Mouse (Mus musculus) megakaryocyte-erythroid progenitor cell, adult 5-6 weeks (primary cell): ENCODE results near the gene 4930502E18Rik. TPM values are rescaled to one million over a fixed set of nuclear protein-coding genes. Genes with fewer than 3 reads are reported as not detected.
"Not testable (repeated sequence)": the region's sequence is repeated elsewhere in the genome, so short reads cannot be mapped to it uniquely, and the experiment has no call there.

ENCODE experiments used
- ATAC-seq: replicated peaks from 2 replicates; pipeline ENCODE4 v1.8.0; 2016; ENCODE audit warnings: mild to moderate bottlenecking, inconsistent platforms; ENCODE audit not compliant: severe bottlenecking, poor library complexity, low FRiP score, low TSS enrichment
- total RNA-seq, 2 experiments: library from RNA; stranded (forward) in 1 of 2; stranded (reverse) in 1 of 2; fragments of 200-1000, 215-1000 nt in 1 of 2; fragments of >200 nt in 1 of 2; fragmentation: Nextera tagmentation in 1 of 2; gene quantifications; 2 replicates each; pipeline ENCODE4 v1.2.3; 2014 to 2017

The 4930502E18Rik gene
- total RNA-seq (2014; fragmentation: Nextera tagmentation) (not detected in 2 replicates), total RNA-seq (2017) (not detected in 2 replicates)

DNA sequence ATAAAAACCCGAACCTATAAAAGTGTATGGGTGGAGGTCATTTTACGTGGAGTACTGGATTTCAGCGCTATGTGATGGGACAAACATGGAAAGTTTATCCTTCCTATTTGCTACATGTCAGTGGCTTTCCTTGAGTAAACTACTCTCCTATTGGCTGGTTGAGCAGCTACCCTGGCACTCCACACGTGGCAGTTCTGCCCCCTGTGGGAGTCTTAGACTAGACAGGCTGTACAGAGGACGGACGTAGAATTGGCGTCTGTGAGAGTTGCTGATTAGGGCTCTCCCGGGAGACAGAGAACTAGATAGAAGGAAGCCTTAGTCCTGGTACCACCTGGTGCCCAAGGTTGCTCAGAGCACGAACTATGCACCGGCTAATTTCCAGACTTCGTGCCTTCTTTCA is at the start of gene 4930502E18Rik:
Gene 4930502E18Rik (plus strand): TSS at position 231 of the 400 bp plus-strand sequence.
- no peak for ATAC-seq

DNA sequence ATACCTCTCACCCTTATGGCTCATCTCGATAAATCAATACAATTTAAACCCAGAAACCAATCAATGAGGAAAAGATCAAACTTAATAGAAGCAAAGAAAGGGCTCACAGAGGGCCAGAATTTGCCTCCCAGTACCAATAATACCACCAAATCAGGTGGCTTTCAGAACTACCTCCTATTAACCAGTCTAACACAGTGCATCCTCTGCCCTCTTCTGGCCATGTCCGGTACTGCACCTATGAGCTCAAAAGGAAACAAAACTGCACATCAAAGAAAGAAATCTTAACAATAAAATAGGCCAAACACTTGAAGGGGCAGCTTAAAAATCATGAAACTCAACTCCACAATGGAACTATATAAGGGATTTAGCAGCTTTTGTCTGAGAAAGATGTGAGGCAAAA is 47.7 kb upstream of the 4930502E18Rik start:
- 0 out of 2 replicates have a peak, but pooled peaks have one; percentile 52 for ATAC-seq

DNA sequence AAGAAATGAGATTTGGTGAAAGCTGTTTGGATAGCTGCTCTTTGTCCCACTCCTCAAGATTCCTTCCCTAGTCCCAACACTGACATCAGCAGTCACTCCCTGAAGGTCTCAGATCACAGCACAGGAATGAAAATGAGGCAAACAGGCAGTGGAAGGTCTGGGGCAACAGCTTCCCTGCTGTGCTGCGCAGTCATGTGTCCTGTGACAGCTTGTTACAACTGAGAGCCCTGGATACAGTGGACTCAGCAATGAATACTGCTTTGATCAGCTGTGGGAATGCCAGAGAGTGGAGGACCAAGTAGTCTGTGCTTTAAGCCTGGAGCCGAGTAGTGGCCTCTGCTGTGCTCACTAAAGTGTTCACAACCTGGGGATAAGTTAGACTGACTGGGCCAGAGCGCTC is 42.0 kb upstream of the 4930502E18Rik start:
- ATAC-seq, result not testable (repeated sequence)

DNA sequence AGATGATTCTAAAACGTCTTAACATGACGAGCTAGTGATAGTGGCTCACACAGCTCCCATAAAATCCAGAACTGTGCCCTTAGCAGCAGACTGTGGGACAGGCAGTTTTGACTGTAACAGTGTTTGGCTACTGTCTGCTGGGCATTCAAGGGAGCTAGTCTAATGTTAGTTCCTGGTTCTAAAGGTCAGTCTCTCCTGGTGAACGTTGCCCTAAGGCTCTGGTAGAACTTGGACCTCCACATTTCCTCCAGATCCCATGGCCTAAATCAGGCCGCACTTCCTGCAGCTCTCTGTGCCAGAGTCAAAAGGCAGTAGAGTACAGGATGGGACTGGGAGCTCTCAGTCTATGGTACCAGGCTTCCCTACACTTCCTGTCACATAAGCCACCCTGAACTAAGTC is 40.0 kb upstream of the 4930502E18Rik start:
- not testable (repeated sequence) for ATAC-seq

DNA sequence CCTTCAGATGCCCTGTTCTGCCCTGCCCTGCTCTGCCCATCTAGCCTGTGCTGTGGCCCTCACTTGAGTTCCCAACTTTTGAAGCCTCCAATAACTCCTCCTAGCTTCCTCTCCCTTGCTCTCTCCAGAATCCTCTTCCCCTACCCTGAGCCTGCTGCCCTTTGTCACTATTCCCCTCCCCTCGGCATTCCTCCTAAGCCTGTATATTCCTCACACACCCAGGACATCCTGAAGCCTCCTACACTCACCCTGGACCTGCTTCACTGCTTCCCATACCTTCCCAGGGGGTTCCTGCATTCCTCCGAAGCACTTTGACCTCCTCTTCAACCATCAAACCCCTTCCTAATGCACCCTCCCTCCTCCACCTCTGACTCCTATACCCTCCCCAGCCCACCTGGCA is 32.6 kb upstream of the 4930502E18Rik start:
- no peak for ATAC-seq

DNA sequence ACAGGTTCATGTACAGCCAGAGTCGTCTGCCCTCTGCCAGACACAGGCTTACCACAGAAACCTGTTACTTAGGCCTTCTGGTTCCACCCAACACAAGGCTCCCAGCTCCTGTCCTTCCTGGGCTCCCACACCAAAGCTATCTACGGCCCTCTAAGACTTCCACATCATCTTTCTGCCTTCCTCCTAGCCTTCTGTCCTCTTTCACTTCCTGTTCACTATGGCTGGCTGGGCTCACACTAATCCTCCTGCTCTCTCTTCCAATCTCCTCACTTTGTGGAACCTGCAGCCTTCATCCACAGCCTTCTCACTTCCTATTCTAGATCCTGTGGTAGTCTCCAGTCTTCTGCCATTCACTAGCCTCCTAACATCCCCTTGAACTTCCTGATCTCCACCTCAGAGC is 31.5 kb upstream of the 4930502E18Rik start:
- no peak for ATAC-seq

DNA sequence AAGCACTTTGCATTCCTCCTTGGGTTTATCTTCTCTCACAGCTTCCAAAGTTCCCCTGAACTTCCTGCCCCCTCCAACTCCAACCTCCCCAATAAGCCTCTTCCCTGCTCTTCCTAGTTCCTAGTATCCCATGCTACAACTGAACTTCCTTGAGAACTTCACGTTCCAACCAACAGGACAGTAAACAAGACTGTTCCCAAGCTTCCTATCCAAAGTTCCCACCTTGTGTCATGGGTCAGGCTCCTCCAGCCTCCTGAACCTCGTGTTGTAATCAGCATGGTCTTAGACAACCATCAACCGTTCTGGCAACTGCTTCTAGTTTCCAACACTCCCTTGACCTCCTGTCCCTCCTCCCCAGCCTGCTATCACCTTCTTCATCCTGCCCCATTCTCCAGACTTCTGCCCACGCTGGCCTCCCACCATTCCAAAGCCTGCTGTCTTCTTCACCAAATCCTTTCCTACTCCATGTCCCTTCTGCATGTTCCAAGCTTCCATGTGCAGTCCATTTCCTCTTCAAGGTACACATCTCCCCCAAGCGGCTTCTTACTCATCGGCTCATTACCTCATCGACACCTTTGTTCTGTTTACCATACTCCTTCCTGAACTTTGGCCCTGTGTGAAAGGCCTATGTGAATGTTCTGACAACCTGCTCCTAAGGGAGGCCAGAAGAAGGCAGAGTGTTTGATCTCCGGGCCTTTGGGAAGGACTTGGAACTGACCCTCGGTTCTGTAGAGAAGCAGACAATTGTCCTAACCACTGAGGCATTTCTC is 30.4 kb upstream of the 4930502E18Rik start:
- ATAC-seq, result no peak

DNA sequence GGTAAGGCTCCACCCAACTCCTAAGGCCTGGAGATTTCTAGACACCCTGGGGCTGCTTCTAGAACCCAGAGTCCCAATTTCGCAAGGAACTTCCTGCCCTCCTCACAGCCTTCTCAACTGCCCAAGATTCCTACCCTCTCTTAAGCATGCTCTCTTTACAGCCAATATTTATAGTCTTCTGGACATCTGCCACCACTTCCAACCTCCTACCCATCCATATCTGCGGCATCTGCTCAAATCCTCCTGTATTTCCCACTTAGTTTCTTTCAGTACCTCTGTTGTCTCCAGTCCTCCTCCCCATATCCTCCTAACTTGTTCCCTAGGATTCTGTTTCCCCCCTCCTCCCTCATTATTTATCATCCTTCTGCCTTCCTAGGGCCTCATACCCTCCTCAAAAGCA is 25.4 kb upstream of the 4930502E18Rik start:
- no peak for ATAC-seq

DNA sequence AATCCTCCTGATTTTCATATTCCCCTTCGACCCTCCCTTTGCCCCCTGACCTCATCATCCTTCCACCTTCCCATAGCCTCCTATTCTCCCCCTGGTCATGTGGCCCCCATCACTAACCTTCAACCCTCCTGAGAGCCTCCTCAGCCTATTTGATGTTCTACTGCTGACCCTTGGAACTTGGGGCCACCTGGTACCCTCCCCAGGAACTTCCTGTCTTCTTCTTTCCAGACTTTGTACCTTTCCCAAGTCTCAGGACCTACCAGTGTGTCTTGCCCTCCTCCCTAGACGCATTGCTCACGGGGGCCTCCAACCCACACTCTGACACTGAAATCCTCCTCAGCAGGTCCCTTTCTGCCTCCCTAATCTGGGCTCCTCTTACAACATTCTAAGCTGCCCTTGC is 22.0 kb upstream of the 4930502E18Rik start:
- no peak for ATAC-seq

DNA sequence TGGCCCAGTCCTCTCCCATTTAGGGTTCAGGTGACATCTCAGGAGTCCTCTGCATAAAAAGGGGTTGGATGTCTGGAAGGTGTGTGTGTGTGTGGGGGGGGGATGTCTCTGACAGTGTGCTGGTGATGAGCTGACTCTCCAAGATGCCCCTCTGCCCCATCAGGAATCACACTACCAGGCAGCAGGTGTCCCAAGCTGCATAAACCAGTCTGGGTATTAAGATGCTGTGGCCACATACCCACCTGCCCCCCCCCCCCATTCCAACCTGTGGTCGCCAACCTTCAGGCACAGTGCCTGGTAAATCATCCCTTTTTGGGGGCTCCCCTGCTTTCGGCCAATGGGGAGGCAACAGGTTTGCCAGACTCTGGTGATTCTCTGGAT is 8.7 kb upstream of the 4930502E18Rik start:
- no peak for ATAC-seq

DNA sequence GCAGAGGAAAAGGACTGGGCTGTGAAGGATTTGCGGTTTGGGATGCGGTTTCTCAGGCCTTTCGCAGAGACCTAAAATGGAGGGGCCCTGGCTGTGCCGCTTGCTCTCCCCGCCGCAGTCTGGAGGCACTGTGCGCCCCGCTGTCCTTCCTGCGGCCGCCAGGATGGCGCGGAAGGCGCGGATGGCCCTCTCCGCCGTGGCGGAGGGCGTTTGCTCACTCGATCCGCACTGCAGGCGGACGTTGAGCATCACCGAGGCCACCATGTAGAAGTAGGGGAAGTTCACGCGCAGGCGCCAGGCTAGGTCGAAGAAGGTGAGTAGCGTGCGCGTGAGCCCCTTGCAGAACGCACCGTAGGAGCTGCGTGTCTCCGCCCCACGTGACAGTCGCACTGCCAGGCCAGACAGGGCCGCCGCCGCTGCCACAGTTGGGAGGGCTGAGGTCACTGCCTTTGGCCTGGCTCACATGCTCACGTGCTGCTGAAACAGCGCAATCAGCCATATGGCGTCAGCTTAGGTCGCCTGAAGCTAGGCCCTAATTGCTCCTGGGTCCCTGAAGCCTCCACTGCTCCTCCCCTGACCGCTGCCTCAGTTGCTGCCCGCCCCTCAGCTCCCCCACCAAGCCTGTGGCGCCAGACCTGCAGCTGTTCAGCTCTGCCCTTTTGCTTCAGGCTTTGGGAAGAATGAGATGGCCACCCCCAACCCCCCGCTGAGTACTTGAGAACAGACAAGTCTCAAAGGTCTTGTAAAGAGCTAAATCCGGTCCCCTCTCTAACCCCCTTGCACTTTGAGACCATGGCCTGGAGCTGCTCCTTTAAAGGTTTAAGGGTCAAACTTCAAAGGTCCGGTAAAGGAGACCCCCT is 8.1 kb upstream of the 4930502E18Rik start:
- no peak for ATAC-seq

DNA sequence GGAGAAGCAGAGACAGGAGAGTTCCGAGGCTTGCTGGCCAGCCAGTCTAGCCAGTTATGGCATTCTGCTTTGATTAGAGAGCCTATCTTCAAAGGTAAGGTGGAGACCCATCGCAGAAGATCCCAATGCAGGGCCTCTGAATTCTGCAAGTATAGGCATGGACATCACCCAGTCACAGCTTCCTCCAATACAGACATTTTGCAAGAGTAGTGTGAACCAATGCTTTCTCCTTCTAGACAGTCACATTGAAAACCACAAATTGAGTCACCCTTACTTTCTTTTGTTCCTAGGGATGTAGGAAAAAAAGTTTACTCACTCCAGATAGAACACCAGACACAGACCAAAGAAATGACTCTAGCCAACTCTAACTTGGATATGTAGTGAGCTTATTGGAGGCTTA is 4.3 kb downstream of the 4930502E18Rik start:
- no peak for ATAC-seq

DNA sequence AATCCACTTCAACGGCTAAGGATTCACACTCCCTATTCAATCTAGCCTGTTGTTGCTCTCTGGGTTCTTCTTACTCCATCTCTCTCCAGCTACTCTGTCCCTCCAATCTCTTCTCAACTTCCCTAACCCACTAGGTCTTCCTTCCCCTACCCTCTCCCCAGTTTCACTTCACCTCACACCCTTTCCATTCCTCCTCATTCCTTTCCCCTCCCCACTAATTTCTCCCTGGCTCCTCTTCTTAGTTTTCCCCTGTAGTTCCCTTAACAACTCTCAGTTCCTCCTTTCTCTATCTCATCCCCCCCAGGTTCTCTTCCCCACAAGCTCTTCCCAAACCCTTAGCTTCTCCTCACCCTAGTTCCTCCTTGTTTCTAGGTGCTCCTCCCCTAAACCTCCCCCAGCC is 28.2 kb downstream of the 4930502E18Rik start:
- ATAC-seq, result no peak

DNA sequence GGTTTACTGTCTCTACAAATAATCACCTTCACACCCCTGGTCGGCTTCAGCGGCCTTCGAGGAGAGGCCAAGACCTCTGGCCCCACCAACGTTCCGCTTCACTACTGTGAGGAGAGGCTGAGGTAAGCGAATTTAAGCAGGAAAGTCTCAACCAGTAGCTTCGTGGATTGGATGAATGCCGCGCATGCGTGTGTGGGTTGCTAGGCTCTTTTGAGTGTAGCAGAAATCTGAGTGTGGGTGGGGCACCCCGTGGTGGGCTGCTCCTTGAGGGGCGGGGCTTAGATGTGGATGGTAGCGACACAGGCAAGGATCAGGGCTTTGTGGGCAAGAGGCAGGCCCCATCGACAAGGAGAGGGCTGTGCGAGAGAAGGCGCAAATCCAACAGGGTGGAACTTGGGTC is 33.1 kb downstream of the 4930502E18Rik start, which contains the start of gene 1700013H16Rik:
Gene 1700013H16Rik (minus strand): TSS at position 96 of the 400 bp plus-strand sequence.
- ATAC-seq, result no peak

DNA sequence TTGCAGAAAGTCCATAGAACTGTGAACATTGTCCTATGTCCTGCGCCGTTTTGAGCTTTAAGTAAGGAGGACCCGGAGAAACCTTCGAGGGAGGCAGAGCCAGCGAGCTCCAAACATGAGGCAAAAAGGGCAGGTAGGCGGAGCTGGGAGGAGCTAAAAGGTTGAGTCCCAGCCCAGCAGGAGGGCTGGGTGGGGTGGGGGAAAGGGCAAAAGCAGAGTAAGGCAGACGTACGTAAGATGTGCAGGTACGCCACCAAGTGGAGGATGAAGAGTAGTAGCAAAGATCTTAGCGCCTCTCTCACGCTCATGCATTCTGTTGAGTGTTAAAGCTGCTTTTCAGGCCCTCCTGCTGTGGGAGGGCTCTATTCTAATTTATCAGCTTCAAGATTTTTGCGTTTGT is 51.6 kb downstream of the 4930502E18Rik start, which contains the start of gene Zfp36l3:
Gene Zfp36l3 (minus strand): TSS at position 119 of the 400 bp plus-strand sequence.
- ATAC-seq, result no peak

Other genes starting within 250 kb of the 4930502E18Rik start
- gene Rtl8c, start 116.8 kb upstream of the 4930502E18Rik start, total RNA-seq (2014; fragmentation: Nextera tagmentation), result not detected in 2 replicates
- gene Rtl8c, start 116.8 kb upstream of the 4930502E18Rik start, total RNA-seq (2017), result 11.2 TPM in 1 of 2 replicates, not detected in the other
- gene Gm14597, start 115.8 kb upstream of the 4930502E18Rik start, total RNA-seq (2014; fragmentation: Nextera tagmentation), result not detected in 2 replicates
- not detected in 2 replicates for gene Gm14597, start 115.8 kb upstream of the 4930502E18Rik start, total RNA-seq (2017)
- gene Rtl8a, start 81.1 kb upstream of the 4930502E18Rik start, total RNA-seq (2014; fragmentation: Nextera tagmentation), result 6.0 and 10.0 TPM in 2 replicates
- gene Rtl8a, start 81.1 kb upstream of the 4930502E18Rik start, total RNA-seq (2017), result 5.1 and 6.7 TPM in 2 replicates
- gene Rtl8b, start 54.4 kb upstream of the 4930502E18Rik start, total RNA-seq (2014; fragmentation: Nextera tagmentation), result 4.1 and 14.3 TPM in 2 replicates
- gene Rtl8b, start 54.4 kb upstream of the 4930502E18Rik start, total RNA-seq (2017), result 0.14 and 0.65 TPM in 2 replicates
- not detected in 2 replicates for gene 1700013H16Rik, start 33.0 kb downstream of the 4930502E18Rik start, total RNA-seq (2014; fragmentation: Nextera tagmentation)
- gene 1700013H16Rik, start 33.0 kb downstream of the 4930502E18Rik start, total RNA-seq (2017), result not detected in 2 replicates
- not detected in 2 replicates for gene Zfp36l3, start 51.6 kb downstream of the 4930502E18Rik start, total RNA-seq (2014; fragmentation: Nextera tagmentation)
- not detected in 2 replicates for gene Zfp36l3, start 51.6 kb downstream of the 4930502E18Rik start, total RNA-seq (2017)
- 3.8 TPM in 1 of 2 replicates, not detected in the other for gene Xlr, start 72.9 kb downstream of the 4930502E18Rik start, total RNA-seq (2014; fragmentation: Nextera tagmentation)
- 3.9 and 6.0 TPM in 2 replicates for gene Xlr, start 72.9 kb downstream of the 4930502E18Rik start, total RNA-seq (2017)